Mouse (Mus musculus): ENCODE measurements at regions not wholly inside any gene's neighbourhood (a gene's known extent, or its start where the extent isn't known, plus 50 kb on each side); places are given as distances from the start of the nearest gene placed in this dataset.

GRCm38 (mm10) chr12:71640058-71640501, 190.8 kb upstream of the Daam1 start:
- TF ChIP-seq CTCF (IDR thresholded peaks at IDR 0.05) (no peak), EP300 (IDR thresholded peaks at IDR 0.05) (no peak)

Data from lung, postnatal 0 days (tissue).